Mouse (Mus musculus) heart, postnatal 4 days (tissue): ENCODE data around the gene Fam241a. TPM values are rescaled to one million over a fixed set of nuclear protein-coding genes. Genes with fewer than 3 reads are reported as not detected.
A peak's percentile ranks its signal among the peaks of the same experiment; 100 is the strongest.

Experiments used
- DNase-seq: peaks from one replicate; pipeline ENCODE4 v3.0.0; 2021
- total RNA-seq, 2 experiments: library from RNA; stranded (reverse); gene quantifications; 2 replicates each; pipeline ENCODE4 v1.2.3; 2021

The Fam241a gene
- total RNA-seq, 2 experiments from 2014 or later = 9.4 to 11.7 TPM

DNA sequence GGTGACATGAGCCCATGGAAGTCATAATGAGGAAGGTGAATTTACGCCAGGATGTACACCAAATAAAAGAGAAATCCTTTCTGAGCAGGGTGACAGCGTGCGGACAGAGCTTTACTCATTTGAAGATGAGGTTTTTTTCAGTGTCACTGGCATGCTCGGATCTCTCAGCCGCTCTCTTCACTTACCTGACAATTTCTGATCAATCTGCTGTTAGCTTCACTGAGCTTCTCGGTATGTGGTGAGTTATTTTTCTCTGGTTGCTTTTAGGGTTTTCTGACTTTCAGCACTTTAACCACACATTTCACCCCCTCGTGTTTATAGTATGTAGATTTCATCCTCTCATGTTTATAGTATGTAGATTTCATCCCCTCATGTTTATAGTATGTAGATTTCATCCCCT is 21.1 kb downstream of the Fam241a start:
- DNase-seq = no peak

- no peak for DNase-seq
These were observed 21.8 kb downstream of the Fam241a start for GRCm38 (mm10) chr3:127874254-127874883.

DNA sequence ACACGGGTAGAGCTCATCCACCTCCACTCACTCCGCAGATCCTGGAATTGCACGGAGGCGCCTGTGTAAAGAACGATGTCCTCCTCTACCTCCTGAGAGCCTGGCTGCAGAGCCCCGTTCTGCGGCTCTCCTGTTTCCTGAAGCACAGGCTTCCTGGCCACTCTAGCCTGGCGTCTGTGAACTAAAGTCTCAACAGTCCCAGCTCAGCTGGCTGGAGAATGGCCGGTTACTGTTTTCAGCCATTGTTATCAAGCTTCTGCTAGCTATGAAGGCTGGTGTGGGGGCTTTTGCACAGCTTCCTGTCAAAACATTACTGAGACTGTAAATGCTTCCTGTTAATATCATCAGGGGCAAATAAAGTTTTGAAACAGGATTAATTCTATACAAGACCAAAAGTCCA is 24.5 kb downstream of the Fam241a start:
- DNase-seq = peak; percentile 16

GRCm38 (mm10) chr3:127868880-127869279 is 27.2 kb downstream of the Fam241a start:
- DNase-seq = no peak

DNA sequence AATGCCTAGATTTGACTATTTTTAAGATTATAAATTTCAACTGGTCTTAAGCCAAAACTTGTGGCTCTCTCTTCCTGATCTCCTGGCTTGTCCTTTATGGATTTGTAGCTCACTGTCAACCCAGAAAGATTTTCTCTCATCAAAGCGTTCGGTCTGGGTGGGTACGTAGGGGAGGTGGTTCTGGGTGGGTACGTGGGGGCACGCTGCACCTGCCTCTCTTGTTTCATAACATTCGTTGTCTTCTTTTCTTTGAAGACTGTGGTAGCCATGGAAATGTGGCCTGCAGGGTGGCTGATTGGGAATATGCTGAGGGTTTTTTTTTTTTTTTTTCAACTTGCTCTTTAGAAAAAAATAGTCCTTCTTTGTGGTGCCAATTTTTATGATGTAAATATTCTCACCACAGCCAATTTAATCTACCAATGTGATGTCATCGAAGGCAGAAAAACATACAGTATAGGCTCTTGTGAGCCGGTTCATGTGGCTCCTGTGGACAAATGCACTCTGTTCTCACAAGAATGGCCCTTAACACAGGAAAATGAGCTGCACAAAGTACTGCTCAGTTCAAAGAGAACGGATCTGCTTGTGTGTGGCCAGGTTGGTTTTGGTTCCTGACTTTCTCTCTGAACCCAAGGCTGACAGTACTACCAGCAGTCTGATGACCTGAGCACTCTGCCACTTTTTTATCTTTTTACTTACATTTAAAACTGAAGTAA is 27.9 kb downstream of the Fam241a start:
- DNase-seq = no peak

DNA sequence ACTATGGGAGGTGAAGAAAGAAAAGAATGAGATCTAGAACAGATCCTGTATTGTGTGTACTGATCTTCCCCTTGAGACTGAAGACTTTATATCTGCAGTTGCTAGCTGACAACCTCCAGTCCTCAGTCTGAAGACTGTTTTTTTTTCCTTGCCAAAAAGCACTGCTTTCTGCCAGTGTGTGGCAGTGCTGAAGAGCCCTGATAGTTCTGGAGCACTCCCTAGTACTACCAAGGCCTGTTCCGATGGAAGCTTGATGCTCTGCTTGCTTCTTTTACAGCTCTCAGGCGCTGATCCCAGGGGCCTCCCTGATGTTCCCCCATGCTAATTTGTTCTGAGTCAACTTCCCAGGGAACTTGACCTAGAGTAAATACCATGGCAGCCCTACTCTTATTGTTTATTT is 31.9 kb downstream of the Fam241a start:
- DNase-seq = no peak

DNA sequence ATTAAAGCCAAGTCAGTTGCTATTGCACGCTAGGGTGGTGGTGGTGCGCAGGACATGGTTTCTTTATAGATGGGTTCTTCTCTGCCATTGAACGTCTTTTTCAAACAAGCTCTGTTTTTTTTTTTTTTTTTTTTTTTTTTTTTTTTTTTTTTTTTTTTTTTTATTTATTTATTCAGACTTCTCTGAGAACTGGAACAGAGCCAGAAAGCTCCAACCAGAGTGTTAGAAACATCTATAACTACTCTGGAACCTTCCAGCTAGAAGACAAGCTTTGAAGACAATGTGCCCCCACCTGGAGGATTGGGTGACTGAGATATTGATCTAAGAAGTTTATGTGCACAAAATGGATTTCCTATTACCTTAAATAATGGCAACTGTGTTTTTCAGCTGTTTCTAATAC is 32.6 kb downstream of the Fam241a start:
- DNase-seq = no peak

- DNase-seq = no peak
These were observed 33.6 kb downstream of the Fam241a start for GRCm38 (mm10) chr3:127862479-127862878.

DNA sequence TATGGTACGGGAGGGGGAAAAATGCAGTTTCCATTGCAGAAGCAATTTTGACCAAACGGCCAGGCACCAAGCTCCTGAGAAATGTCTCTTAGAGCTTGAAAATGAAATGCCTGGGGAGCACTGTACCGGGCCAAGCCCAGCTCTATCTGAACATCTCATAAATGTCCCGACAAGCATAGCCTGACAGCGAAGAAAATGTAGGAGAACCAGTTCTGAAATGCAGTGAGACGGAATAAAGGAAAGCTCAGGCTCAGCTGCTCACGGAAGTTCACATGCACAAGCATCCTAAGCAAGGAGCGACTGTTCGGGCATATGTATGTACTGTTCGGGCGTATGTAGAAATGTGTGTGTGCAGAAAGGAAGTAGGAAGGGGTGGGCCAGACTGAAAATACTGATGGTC is 34.8 kb downstream of the Fam241a start:
- DNase-seq = no peak

DNA sequence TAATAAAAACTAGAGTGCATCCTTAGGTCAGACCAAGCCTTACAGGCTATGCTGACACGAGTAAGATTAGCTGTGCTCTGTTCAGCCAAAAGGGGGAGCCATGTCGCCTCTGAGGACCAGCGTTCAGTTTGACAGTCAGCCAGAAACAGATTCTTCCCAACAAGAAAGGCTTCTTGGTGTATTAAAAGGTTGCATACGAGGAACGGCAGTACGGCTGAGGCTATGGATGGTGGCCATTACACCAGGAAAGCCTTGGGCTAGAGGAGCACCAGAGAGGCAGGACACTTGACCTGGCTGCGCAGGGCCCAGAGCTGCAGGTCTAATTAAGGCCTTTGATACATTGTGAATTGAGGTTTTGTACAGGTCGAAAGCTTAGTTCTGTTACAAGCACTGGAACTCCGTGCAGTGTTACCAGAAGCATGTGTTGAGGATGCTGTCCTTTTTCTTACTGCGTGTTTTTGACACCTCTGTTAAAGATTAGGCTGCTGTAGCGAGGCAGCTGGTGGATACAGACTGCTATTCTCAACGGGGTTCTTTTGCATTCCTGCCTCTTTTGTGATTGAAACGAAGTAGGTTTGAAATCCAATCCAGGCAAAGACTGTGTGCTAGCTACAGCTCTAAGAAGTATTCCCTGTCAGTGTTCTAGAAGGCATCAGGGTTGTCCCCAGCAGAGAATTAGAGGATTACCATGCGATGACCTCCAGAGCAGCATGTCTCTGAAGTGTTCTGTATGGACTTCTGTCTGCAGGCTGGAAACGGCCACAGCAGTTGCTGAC is 42.5 kb downstream of the Fam241a start:
- DNase-seq = peak; percentile 84

GRCm38 (mm10) chr3:127852722-127853121 is 43.4 kb downstream of the Fam241a start:
- DNase-seq = no peak

GRCm38 (mm10) chr3:127850776-127851646 is 45.1 kb downstream of the Fam241a start:
- DNase-seq = no peak

DNA sequence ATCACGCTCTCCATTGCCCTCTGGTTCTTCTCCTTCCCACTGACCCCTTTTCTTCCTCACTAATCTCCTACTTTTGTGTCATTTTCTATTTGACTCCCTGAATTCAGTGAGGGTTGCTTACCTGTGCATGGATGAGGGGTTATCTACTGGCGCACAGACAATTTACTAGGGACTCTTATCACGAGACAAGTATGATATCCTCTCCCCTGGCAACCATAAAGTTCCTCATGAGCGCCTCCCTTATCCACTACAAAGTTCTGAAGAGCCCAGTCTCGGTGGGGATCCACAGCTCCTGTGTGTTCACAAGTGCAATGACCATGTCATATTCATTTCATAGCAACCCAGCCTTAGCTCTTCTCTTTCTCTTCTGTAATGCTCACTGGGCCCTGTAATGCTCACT is 46.2 kb downstream of the Fam241a start:
- no peak for DNase-seq

DNA sequence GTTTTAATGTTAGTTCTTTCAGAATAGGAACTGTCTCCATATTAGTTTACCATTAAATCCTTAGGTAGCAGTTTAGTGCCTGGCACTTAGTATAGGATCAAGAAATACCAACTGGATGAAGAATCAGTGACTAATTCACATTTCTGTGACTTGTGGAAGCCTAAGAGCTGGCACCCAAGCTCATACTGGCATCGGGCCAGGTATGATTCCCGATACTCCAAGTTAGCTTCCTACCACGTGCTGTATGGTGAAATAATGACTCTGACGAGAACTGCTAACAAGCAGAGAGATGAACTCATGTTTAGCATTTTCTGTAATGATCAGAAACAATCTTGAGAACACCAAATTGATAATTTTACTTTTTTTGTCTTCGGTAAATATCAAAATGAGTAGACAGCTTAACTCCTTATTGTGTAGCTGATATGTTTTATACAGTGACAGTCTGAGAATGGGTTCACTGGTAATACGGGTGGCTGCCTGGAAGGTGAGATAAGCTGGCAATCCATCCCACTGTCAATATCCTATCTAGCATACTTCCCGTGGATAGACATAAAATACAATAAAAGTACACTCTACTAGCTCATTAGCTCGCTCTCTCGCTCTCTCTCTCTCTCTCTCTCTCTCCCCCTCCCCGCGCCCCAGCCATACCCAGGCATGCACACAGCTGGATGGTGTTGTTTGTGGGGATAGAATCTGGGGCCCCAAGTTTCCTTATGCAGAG is 47.9 kb downstream of the Fam241a start:
- no peak for DNase-seq

GRCm38 (mm10) chr3:127843941-127844327 is 52.2 kb downstream of the Fam241a start:
- DNase-seq = no peak

DNA sequence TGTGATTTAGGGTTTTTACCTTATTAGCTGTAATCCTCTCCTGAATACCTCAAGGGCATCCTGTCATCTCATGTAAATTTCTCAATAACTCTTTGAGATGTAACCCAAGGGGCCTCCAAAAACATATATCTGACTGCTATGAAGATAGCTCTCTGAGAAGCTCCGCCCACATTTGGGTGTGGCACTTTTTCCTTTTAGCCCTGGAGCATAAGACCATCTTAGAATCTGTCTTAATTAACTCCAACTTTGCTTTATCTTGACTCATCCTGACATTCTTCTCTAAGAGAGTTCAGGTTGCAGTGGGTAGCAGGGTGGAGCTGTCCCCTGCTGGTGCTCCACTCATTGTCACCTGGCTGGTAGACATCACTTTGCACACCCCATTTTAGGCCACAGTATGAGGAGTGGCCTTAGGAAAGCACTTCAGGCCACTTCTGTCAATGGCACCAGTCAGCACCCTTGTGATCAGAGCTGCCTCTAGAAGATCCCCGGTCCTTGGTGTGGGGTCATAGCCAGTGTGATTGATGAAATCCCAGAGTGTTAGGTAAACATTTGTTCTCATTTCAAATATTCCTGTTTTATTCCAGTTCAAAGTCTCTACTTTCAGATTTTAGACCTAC is 52.7 kb downstream of the Fam241a start:
- DNase-seq = no peak

- no peak for DNase-seq
These were observed 54.2 kb downstream of the Fam241a start for GRCm38 (mm10) chr3:127841926-127842325.

- DNase-seq = no peak
These were observed 58.0 kb downstream of the Fam241a start for GRCm38 (mm10) chr3:127837972-127838644.

DNA sequence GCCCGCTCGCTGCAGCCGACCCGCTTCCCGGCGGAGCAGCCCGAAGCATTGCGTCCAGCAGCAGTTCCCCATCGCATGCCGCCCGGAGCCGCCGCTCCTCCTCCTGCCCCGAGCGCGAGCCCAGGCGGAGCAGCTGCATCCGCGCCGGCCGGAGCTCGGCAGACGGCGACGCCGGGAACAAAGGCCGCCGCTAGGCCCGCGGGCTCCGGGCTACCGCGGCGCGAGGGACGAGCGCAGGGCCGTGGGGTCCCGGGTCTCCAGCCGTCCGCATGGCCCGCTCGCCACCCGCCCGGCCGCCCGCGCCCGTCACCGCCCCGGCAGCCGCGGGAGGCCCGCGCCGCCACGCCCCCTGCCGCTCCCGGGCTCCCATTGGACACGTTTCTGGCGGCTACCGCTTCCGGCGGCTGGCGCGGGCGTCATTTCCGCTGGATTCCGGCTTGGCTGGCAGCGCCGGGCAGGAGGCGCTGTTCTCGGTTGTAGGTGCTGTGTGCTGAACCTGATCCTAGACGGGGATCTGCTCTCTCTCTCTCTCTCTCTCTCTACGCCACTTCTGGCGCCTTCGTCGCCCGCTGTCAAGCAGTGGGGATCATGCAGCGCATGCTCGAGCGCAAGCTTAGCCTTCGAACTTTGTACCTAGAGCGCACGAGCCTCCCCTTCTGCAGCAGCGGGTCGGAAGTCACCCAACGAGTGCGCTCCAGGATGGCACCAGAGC is 58.8 kb downstream of the Fam241a start, which contains the start of gene Ap1ar:
Gene Ap1ar, minus strand, starts transcription at position 370 of the 712 bp plus-strand sequence.
- DNase-seq = peak; percentile 97

GRCm38 (mm10) chr3:127836798-127837153 is 59.3 kb downstream of the Fam241a start:
- DNase-seq = no peak
